Mouse (Mus musculus): ENCODE measurements at regions not wholly inside any gene's neighbourhood (a gene's known extent, or its start where the extent isn't known, plus 50 kb on each side); places are given as distances from the start of the nearest gene placed in this dataset.

- DNase-seq (ENCODE audit: low read depth, low spot score) = no peak
Measured at GRCm38 (mm10) chr7:117875241-117875640, 240.7 kb downstream of the Rps15a start.

- DNase-seq (ENCODE audit: low read depth, low spot score) = no peak
Measured at GRCm38 (mm10) chr7:117859419-117859818, 256.6 kb downstream of the Rps15a start.

- DNase-seq (ENCODE audit: low read depth, low spot score) = no peak
Measured at GRCm38 (mm10) chr7:117855955-117856354, 260.0 kb downstream of the Rps15a start.

GRCm38 (mm10) chr7:117853716-117854115, 262.3 kb downstream of the Rps15a start:
- no peak for DNase-seq (ENCODE audit: low read depth, low spot score)

GRCm38 (mm10) chr7:117852866-117853265, 263.1 kb downstream of the Rps15a start:
- DNase-seq (ENCODE audit: low read depth, low spot score) = no peak

GRCm38 (mm10) chr7:117850822-117851221, 265.2 kb downstream of the Rps15a start:
- DNase-seq (ENCODE audit: low read depth, low spot score) = no peak

- no peak for DNase-seq (ENCODE audit: low read depth, low spot score)
Measured at GRCm38 (mm10) chr7:117846041-117846440, 269.9 kb downstream of the Rps15a start.

- DNase-seq (ENCODE audit: low read depth, low spot score) = no peak
Measured at GRCm38 (mm10) chr7:117842780-117843179, 273.2 kb downstream of the Rps15a start.

GRCm38 (mm10) chr7:117795035-117795434, 321.0 kb downstream of the Rps15a start:
- DNase-seq (ENCODE audit: low read depth, low spot score) = no peak

- no peak for DNase-seq (ENCODE audit: low read depth, low spot score)
Measured at GRCm38 (mm10) chr7:117793991-117794390, 322.0 kb downstream of the Rps15a start.

GRCm38 (mm10) chr7:117792456-117792855, 323.5 kb downstream of the Rps15a start:
- no peak for DNase-seq (ENCODE audit: low read depth, low spot score)

- DNase-seq (ENCODE audit: low read depth, low spot score) = no peak
Measured at GRCm38 (mm10) chr7:117778996-117779395, 337.0 kb downstream of the Rps15a start.

GRCm38 (mm10) chr7:117777921-117778320, 338.1 kb downstream of the Rps15a start:
- no peak for DNase-seq (ENCODE audit: low read depth, low spot score)

- no peak for DNase-seq (ENCODE audit: low read depth, low spot score)
Measured at GRCm38 (mm10) chr7:117771836-117772235, 344.2 kb downstream of the Rps15a start.

GRCm38 (mm10) chr7:117759506-117759905, 356.5 kb downstream of the Rps15a start:
- no peak for DNase-seq (ENCODE audit: low read depth, low spot score)

GRCm38 (mm10) chr7:117757033-117757432, 359.0 kb downstream of the Rps15a start:
- DNase-seq (ENCODE audit: low read depth, low spot score) = no peak

- no peak for DNase-seq (ENCODE audit: low read depth, low spot score)
Measured at GRCm38 (mm10) chr7:117755830-117756229, 360.2 kb downstream of the Rps15a start.

GRCm38 (mm10) chr7:117753296-117753695, 362.7 kb downstream of the Rps15a start:
- DNase-seq (ENCODE audit: low read depth, low spot score) = no peak

- DNase-seq (ENCODE audit: low read depth, low spot score) = no peak
Measured at GRCm38 (mm10) chr7:117752302-117753185, 363.4 kb downstream of the Rps15a start.

GRCm38 (mm10) chr7:117747991-117748390, 367.2 kb downstream of the Xylt1 start:
- DNase-seq (ENCODE audit: low read depth, low spot score) = no peak

GRCm38 (mm10) chr7:117746393-117746792, 365.6 kb downstream of the Xylt1 start:
- no peak for DNase-seq (ENCODE audit: low read depth, low spot score)

- DNase-seq (ENCODE audit: low read depth, low spot score) = no peak
Measured at GRCm38 (mm10) chr7:117739706-117740105, 358.9 kb downstream of the Xylt1 start.

GRCm38 (mm10) chr7:117735699-117736020, 354.9 kb downstream of the Xylt1 start:
- DNase-seq (ENCODE audit: low read depth, low spot score) = no peak

Measured in ES-CJ7 (cell line).